Mouse (Mus musculus): ENCODE results near the gene Sdf2.
"Not testable (repeated sequence)": the region's sequence is repeated elsewhere in the genome, so short reads cannot be mapped to it uniquely, and the experiment has no call there.

Sdf2 gene

DNA sequence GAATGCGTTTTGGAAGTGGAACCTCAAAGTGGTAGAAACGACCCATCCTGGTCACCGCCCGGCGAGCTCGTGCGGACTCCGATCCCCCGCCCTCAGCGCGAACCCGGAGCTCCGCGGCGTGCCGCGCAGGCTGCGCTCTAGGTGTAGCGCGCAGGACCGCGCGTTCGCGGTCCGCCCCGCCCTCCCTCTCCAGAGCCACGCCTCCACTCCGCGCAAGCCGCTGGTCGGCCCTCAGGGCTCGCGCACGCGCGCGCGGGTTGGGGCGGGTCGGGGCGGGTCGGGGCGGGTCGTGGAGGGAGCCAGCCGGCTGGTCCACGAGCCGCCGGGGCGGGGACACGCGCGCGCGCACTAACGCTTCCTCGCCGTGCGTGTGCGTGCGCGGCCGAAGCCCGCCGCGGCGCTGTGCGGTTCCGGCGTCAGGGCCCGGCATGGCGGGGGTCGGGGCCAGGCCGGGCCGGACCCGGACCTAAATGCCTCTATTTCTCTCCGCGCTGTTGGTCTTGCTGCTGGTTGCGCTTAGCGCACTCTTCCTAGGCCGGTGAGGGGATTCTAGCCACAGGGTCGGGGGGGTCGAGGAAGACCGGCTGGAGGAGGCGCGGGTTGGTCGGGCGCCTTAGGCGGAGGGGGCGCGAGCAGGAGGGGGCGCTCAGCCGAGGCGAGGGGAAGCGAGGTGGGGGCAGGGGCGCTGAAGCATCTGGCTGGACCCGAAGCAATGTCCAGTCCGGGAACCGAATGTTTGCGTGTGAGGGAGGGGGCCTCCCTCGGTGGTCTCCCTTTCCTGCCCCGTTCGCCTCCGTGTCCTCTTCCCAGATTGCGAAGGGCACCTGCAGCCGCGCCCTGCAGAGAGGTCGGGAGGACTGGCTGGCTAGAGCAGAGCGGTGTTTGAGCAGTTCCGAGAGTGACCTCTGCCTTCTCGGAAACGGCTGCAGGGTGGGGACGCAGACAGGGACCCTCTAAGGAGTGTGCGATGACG lies 16.1 kb downstream of the Sdf2 start, which contains the start of gene 2610507B11Rik:
Gene 2610507B11Rik (plus strand): TSS at position 373 of the 973 bp plus-strand sequence.
- DNase-seq (ENCODE audit: low spot score), result peak; percentile 94

DNA sequence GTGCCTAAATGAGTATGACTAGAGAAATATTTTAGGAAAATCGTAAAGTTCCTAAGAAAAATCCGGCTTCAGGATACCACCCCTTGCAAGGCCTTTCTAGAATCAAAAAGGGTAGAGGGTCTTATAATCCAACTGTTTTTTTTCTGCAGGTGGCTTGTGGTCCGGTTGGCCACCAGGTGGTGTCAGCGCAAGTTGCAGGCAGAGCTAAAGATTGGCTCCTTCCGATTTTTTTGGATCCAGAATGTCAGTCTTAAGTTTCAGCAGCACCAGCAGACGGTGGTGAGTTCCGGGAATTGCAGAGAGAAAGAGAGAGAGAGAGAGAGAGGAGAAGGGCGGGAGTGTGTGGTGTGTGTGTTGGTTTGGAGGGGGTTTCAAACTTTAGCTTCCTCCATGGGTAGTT lies 17.0 kb downstream of the Sdf2 start:
- DNase-seq (ENCODE audit: low spot score), result peak; percentile 83

DNA sequence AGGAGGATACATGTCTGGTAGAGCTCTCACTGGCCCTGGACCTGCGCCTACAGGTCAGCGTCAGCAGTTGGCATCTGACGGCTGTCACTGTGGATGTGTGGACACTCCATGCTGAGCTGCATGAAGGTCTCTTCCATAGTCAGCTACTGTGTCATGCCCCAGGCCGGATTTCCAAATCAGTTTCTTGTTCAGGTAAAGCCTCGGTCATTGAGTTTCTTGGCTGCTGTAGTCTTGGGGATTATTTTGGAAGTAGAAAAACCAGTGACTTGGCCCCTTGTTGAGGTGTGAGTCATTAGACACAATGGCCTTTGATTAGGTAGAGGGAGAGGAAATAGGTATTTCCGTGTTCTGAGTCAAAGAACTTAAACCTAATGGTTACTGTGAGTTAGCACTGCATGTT lies 20.0 kb downstream of the Sdf2 start:
- no peak for DNase-seq (ENCODE audit: low spot score)

GRCm38 (mm10) chr11:78271986-78272385 lies 26.4 kb downstream of the Sdf2 start:
- no peak for DNase-seq (ENCODE audit: low spot score)

DNA sequence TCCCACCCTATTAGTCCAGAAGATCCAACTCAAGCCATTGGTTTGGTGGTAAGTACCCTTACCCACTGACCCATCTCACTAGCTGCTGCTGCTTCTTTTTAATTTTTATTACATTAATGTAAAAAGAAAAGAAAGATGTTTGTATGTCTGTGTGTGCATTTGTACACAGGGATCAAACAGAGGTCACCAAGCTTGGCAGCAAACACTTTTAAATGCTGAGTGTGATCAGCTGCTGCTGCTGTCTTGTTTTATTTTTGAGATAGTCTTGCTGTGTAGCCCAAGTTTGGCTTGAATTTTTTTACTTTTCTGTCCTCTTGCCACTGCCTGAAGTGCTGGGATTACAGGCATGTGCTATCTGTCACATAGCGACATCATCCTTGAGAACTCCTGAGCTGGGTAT lies 30.1 kb downstream of the Sdf2 start:
- DNase-seq (ENCODE audit: low spot score), result no peak

- DNase-seq (ENCODE audit: low spot score), result not testable (repeated sequence)
These were observed 30.6 kb downstream of the Sdf2 start for GRCm38 (mm10) chr11:78276169-78276568.

- DNase-seq (ENCODE audit: low spot score), result no peak
These were observed 33.3 kb downstream of the Sdf2 start for GRCm38 (mm10) chr11:78278853-78279252.

DNA sequence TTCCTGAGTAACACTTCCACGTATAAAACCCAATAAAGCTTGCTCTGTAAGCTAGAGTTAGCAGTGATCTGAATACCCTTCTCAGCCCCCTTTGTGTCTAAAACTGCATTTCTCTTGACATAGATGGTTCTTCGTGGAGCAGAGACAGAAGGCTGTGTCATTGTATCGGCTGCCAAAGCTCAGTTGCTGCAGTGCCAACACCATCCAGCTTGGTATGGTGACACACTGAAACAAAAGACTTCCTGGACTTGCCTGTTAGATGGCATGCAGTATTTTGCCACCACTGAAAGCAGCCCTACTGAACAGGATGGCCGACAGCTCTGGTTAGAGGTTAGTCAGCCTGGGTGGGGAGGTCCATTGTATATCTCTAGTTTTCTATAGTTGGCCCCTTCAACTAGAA lies 34.0 kb downstream of the Sdf2 start:
- no peak for DNase-seq (ENCODE audit: low spot score)

GRCm38 (mm10) chr11:78289146-78289763 lies 43.7 kb downstream of the Sdf2 start:
- DNase-seq (ENCODE audit: low spot score), result no peak

DNA sequence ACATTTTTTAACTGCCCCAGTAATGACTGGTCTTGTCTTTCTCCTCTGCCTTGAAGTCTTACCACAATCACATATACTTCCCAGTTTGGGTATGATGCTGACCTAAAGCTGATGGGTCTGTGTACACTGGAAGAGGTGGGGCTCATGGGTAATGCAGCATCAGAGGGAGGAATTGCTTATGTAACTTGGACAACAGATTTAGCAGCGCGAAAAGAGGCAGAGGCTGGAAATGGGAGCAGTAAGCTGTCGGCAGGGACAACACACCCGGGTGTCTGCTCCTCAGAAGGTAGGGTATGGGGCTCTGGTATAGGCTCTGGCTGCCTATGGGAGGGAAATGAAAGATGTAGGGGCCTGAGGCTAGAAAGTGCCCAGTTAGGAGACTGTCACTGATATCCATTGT lies 45.1 kb downstream of the Sdf2 start, which contains the start of gene BC030499:
Gene BC030499 (plus strand): TSS at position 188 of the 400 bp plus-strand sequence.
- no peak for DNase-seq (ENCODE audit: low spot score)

DNA sequence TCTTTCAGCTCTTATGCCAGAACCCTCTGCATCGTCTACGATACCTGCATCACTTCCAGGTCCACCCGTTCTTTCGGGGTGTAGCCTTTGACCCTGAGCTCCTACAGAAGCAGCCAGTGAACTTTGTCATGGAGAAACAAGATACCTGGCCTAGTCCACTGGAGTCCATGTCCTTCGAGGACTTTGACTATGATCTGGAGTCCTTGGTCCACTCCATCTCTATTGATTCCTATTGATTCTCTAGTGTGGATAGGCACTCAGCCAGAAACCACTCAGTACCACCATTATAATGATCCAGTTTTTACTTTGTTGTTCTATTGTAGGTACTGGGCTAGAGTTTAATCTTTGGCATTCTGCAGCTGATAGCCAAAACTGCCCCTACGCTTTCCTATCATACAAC lies 49.0 kb downstream of the Sdf2 start:
- DNase-seq (ENCODE audit: low spot score), result no peak

- DNase-seq (ENCODE audit: low spot score), result peak; percentile 53
These were observed 55.4 kb downstream of the Sdf2 start for GRCm38 (mm10) chr11:78300917-78301316.

- DNase-seq (ENCODE audit: low spot score), result peak; percentile 94
These were observed 56.0 kb downstream of the Sdf2 start, which contains the start of gene Spag5 for GRCm38 (mm10) chr11:78301357-78302084. Spag5 (plus strand) TSS chr11:78301529.

All from MN1 (cell line).